Mouse (Mus musculus): ENCODE data around the gene Cldn24.
A peak's percentile ranks its signal among the peaks of the same experiment; 100 is the strongest.

The Cldn24 gene

DNA sequence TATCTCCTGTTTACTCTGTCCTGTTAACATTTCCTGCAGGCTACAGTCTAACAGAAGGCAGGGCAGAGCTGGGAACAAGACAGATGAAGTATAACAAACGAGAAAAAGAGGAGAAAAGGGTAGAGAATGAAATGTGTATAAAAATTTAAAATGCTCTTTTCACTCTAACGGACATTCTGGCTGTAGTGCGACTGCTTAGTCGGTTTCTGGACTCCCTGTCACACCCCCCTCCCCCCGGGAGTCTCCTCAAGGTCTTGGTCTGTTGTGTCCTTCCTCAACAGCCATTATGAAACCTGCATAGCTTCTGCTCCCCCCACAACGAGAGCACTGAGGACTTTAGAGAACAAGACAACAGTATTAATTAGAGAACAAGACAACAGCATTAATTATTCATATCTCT, 10.7 kb downstream of the Cldn24 start:
- DNase-seq = no peak

DNA sequence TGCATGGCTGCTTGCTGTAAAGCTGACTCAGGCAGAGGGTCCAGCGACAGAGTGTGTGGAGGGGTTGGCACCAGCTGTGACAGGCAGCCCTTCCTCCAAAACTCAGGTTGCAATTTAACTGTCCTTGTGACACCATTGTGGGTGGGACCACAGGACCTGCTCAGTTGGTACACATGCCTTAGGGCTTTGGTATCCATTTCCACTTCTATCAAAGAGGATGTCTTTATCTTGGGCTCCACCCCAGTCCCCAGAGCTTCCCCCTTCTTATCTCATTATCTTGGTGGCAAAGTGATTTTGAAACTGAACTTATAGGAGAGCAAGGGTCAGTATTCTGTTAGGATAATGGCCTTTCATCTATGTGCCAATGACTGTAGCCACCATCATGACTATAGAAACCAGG, 12.0 kb downstream of the Cldn24 start:
- no peak for DNase-seq

DNA sequence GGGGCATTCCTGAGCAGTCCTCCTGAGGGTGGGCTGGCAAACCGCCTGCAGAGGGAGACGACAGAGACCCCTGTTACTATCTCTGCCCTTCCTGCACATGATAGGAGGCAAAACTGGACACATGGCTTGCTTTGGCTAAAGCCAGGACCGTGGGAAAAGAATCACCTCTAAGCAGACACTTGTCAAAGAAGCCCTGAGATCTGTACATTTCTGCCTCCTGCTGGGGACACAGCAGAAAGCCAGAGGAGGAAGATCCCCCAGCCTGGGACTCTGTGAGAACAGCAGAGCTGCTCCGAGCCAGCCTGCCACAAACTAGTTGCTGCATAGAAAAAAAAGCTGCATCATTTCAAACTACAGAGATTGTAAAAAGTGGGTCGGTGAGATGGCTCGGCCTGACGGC, 21.1 kb downstream of the Cldn24 start:
- no peak for DNase-seq

DNA sequence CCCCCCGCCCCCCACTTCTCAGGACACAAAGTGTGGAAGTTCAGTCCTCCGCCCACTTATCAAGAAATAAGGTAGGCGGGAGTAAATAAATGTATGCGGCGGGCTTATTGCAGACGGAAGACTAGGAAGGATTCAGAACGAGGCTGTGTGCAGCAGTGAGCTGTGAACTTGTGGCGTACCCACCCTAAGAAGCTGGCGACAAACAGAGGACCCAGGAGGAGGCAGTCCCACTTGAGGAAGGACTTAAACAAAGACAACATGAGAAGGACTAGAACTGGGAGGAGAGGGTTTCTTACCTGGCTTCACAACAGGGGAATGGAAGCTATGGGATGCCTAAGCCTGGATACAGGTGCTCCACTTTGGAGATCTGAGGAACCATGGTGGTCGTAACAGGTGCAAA, 21.7 kb downstream of the Cldn24 start:
- no peak for DNase-seq

DNA sequence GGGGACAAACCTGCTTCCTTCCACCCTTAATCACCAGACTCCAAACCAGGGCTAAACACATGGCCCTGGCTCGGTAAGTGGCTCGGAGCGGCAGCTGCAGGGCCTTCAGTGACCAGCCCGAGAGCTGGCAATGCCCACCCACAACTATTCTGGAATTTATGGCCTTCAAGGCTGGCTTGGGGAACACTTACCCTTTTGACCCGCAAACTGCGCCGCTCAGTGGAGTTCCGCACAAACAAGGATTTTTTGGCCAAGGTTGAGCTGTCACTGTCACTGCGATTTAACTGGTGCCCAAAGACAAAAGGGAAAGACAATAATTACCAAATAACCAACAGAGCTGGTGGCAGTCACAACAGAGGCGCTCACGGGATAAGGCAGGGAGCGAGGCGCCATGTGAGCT, 24.0 kb downstream of the Cldn24 start:
- no peak for DNase-seq

DNA sequence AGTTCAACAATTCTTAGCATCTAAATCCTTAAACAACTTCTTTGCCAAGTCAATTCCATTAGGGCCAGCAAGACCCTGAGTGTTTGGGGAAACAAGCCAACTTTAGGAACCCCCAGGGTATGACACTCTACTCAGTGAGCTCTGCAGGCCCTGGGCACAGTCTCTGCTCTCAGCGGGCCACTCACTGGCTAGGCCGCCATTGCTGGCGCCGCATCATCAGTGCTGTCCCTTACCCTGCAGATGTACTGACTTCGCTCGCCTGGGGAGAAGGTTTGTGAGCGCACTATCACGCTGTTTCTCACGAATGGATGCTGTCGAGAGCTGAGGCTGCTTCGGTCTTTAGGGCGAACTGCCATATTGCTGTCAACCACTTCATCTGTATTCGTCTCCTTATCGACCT, 25.2 kb downstream of the Cldn24 start:
- DNase-seq = peak in 1 of 2 experiments; percentile 21

DNA sequence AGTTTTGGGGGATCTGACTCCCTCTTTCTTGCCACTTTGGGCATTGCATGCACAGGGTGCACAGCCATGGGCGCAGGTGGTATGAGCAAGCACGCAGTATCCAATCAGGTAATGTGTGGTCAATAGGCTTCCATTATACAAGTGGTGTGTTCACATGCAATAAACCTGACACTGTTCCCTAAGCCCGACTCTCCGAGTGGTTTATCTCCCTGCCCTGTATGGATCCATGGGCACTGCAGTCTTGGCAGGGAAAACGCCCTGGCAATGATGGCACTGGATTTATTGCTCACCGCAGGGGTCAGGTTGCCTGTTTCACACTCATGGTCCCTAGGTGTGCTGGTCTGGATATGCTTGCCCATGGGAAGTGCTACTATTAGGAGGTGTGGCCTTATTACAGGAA, 26.0 kb downstream of the Cldn24 start:
- DNase-seq = no peak

DNA sequence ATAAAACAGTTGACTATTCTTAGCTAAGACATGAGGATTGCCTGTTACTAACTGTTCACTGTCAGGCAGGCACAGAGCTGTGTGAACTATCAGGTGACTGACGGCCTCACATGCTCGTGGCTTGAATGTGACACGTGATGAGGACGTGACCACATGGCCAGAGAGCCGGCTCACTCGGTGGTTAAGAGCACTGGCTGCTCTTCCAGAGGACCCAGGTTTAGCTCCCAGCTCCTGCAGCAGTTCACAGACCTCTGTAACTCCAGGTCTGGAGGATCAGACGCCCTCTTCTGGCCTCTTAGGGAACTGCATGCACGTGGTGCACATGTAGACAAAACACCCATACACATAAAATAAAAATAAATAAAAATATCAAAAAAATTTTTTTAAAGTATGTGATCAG, 27.9 kb downstream of the Cldn24 start:
- DNase-seq = no peak

DNA sequence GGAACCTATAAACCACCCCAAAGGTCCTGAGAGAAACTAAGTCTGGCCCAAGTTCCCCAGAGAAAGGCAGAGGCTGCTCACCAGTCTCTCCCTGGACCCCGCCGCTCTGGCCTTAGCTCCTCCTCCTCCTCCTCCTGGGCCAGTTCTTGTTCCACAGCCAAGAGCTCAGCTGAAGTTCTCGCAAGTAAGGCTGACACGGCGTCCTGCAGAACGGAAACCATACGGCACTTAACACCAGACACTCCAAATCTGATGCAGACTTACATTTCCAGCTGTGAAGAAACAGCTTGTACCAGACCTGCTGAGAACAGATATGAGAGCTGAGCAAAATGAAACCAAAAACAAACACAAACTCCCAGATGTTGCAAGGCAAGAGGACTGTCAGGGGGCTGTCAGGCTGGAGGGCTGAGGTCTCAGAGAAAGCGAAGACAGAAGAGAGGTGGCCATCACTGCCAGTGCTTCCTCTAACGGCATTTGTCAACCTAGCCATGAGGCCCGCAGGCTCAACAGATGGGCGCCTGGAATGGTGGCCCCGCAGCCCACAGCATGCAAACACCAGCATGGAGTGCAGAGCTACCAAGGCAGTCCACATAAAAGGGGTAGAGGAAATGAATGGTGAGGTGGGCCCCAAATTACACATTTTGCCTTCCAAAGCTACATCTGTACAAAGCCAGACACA, 30.0 kb downstream of the Cldn24 start:
- DNase-seq = peak; percentile 24 to 27

DNA sequence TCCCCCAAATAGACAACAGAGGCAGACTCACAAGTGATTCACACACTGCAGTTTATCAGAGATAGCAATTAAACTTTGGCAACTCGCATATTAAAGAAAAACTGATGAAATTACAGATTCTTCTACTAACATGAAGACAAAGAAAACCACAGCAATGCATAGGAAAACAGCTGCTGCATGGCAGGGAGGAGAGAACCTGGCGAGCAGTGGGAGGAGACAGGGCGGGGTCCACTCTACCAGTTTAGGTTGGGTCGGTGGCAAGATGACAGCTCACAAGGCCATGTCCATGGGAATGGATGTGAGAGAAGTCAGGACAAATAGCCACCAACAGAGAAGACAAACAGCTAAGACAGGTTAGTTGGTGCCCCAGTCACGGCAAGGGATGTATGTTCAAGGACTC, 30.8 kb downstream of the Cldn24 start:
- DNase-seq = no peak

DNA sequence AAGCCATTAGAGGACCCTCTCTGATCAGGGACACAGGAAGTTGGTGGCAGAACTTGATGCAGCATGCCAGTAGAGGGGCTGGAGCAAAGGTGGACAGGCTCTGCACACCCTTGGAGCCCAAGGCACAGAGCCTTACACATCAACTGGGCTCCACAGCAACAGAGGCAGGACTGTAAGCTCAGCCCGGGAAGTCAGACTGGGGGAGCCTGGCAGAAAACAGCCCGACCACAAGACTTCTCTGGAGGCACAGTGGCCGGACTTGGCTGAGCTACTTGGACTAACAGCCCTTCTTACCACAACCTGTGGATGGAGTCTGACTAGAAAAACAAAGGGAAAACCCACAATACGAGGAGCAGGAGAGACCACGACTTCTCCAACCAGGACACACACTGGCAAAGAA, 31.4 kb downstream of the Cldn24 start:
- DNase-seq = no peak

DNA sequence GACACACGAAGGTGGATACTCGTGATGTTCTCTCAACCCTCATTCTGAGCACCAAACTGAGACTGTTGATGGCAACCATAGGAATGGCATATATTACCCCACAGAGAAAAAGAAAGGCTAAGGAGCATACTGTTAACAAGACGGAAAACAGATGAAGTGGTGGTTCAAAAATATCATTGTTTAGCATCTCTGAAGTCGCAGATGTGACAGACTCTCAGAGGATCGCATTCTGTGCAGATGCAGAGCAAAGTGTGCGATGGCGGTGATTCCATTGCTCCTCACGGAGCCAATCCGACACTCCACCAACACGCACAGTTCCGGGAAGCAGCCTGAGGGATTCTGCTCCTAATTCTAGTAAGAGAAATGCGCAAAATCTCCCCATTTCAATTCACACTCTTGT, 37.3 kb downstream of the Cldn24 start:
- no peak for DNase-seq

DNA sequence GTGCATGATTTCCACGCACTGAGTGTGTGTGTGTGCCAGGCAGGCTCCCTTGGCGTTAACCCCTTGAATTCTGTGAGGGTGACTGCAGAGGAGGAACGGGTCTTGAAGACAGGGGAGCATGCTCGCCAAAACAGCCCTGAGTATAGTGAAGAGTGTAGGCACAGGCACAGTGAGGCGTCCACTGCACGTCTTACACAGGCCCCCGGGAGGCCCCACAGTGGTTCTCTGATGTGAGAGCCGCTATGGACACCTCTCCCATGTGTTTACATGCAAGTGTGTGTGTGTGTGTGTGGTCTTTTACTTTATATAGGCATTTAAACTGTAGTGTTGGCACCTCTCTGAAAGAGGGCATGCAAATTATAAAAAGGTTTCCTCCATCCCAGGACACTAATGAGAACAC, 44.6 kb downstream of the Cldn24 start:
- DNase-seq = no peak

DNA sequence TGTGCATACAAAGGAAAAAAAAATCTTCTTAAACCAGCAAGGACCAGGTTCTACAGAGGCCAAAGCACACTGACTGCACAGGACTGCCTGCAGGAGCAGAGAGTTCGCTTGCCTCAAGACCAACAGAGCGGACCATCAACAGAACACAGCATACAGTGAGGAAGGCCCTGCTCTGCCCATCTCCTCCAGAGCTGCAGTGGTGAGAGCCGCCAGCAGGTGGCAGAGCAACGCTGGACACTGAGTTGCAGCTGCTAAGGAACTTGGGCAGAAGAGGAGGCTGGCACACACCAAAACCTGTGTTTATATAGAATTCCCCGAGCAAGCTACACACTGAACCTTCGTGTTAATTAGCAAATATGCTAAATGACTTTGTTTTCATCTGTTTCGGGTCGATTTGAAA, 45.1 kb downstream of the Cldn24 start:
- DNase-seq = peak; percentile 83 to 91

Measured in cerebellum, postnatal 25 days (tissue).